Mouse (Mus musculus): ENCODE results near the gene Gabarapl1. TPM values are rescaled to one million over a fixed set of nuclear protein-coding genes. Genes with fewer than 3 reads are reported as not detected.

Gabarapl1 gene
- polyA plus RNA-seq, 1 experiment from 2014 or later = 66.3 TPM

DNA sequence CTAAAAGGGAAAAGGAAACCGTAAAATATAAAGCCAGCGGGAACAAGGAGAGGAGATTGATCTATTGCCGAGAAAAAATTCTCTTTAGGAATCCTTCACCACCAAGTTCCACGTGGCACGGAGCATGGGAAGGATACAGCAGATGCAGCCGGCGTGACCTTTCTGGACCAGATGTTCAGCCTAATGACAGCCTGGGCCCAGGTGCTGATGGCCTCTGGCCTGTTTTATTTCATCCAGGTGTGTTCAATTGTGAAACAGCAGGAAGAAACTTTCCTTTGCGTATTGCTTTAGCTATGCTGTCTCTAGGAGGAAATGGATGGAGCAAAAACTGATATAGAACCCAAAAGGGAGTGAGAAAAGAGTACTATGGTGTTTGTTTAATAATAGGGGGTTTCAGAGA, 20.1 kb upstream of the Gabarapl1 start:
- H3K27me3 ChIP-seq (replicated peaks; ENCODE audit: control insufficient read depth, insufficient read depth, low read length) = no peaks in the 10 kb centered on the region
- no peaks in the 10 kb centered on the region for H3K9me3 ChIP-seq (replicated peaks; ENCODE audit: control insufficient read depth, low read length)
- H3K4me3 ChIP-seq (ENCODE audit: low read depth, low read length) = no peak overlapping the region
- H3K36me3 ChIP-seq (ENCODE audit: control insufficient read depth, insufficient read depth, low read length) = no peaks in the 10 kb centered on the region
- 90% methylated on average over 8 of the region's 8 CpGs for WGBS
- ATAC-seq (no peak), DNase-seq (ENCODE audit: low spot score) (no peak)
- H3K9ac ChIP-seq (ENCODE audit: low read length) = no peak overlapping the region
- no peaks in the 10 kb centered on the region for H3K4me1 ChIP-seq (ENCODE audit: control insufficient read depth, insufficient read depth, low read length)
- no peak overlapping the region for H3K27ac ChIP-seq (ENCODE audit: low read depth, low read length)
- H3K4me2 ChIP-seq (ENCODE audit: low read length) = no peak overlapping the region

DNA sequence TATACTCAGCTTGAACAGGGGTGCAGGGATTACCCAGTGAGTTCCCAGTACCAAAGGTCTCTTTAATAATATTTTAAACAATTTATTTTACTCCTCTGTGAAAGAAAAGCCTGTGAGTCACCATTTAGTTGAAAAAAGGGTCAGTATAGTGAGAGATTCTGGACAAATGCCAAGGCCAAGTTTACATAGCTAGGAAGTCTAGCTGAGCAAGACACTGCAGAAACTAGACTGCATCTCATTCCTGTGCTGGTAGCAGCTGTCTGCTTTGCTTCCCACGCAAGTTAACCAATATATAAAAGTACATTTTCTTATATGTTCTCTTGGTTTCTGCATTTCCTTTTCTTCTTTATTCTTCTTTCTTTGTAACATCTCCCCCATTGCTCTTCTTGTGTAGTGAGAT, 19.6 kb upstream of the Gabarapl1 start:
- Histone ChIP-seq H3K9me3 (replicated peaks; ENCODE audit: control insufficient read depth, low read length) (no peaks in the 10 kb centered on the region), H3K9ac (ENCODE audit: low read length) (no peak overlapping the region), H3K27ac (ENCODE audit: low read depth, low read length) (no peak overlapping the region), H3K4me1 (ENCODE audit: control insufficient read depth, insufficient read depth, low read length) (no peaks in the 10 kb centered on the region), H3K36me3 (ENCODE audit: control insufficient read depth, insufficient read depth, low read length) (no peaks in the 10 kb centered on the region), H3K4me3 (ENCODE audit: low read depth, low read length) (no peak overlapping the region), H3K27me3 (replicated peaks; ENCODE audit: control insufficient read depth, insufficient read depth, low read length) (no peaks in the 10 kb centered on the region), H3K4me2 (ENCODE audit: low read length) (no peak overlapping the region)
- 72% methylated on average over 1 of the region's 1 CpGs for WGBS
- no peak for ATAC-seq
- DNase-seq (ENCODE audit: low spot score) = peak; percentile 44

GRCm38 (mm10) chr6:129514376-129514775, 18.6 kb upstream of the Gabarapl1 start:
- ATAC-seq (no peak), DNase-seq (ENCODE audit: low spot score) (no peak)
- H3K4me2 ChIP-seq (ENCODE audit: low read length) = no peak overlapping the region
- H3K36me3 ChIP-seq (ENCODE audit: control insufficient read depth, insufficient read depth, low read length) = no peaks in the 10 kb centered on the region
- H3K4me1 ChIP-seq (ENCODE audit: control insufficient read depth, insufficient read depth, low read length) = no peaks in the 10 kb centered on the region
- no peak overlapping the region for H3K27ac ChIP-seq (ENCODE audit: low read depth, low read length)
- no peaks in the 10 kb centered on the region for H3K27me3 ChIP-seq (replicated peaks; ENCODE audit: control insufficient read depth, insufficient read depth, low read length)
- 77% methylated on average over 2 of the region's 2 CpGs for WGBS
- H3K9me3 ChIP-seq (replicated peaks; ENCODE audit: control insufficient read depth, low read length) = no peaks in the 10 kb centered on the region
- no peak overlapping the region for H3K4me3 ChIP-seq (ENCODE audit: low read depth, low read length)
- H3K9ac ChIP-seq (ENCODE audit: low read length) = no peak overlapping the region

- Histone ChIP-seq H3K4me3 (ENCODE audit: low read depth, low read length) (no peak overlapping the region), H3K4me1 (ENCODE audit: control insufficient read depth, insufficient read depth, low read length) (no peaks in the 10 kb centered on the region), H3K27me3 (replicated peaks; ENCODE audit: control insufficient read depth, insufficient read depth, low read length) (no peaks in the 10 kb centered on the region), H3K4me2 (ENCODE audit: low read length) (no peak overlapping the region), H3K27ac (ENCODE audit: low read depth, low read length) (no peak overlapping the region), H3K9me3 (replicated peaks; ENCODE audit: control insufficient read depth, low read length) (no peaks in the 10 kb centered on the region), H3K9ac (ENCODE audit: low read length) (no peak overlapping the region), H3K36me3 (ENCODE audit: control insufficient read depth, insufficient read depth, low read length) (no peaks in the 10 kb centered on the region)
- no peak for DNase-seq (ENCODE audit: low spot score)
- ATAC-seq = no peak
- WGBS = 91% methylated on average over 3 of the region's 3 CpGs
Observed at GRCm38 (mm10) chr6:129515068-129515467, 17.9 kb upstream of the Gabarapl1 start.

DNA sequence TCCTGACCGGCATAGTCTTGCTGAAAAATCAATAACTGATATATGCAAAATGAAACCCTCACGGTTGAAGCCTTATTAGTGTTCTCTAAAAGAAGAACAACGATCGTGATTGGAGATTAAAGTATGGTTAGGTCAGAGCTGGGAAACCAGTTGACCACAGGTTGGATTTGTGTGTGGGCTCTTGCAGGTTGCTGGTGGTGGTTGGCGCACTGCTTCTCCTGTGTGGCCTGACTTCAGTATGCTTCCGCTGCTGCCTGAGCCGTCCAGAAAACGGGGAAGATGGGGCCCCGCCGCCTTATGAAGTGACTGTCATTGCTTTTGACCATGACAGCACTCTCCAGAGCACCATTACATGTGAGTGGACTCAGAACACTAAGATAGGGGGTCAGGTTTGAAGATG, 16.6 kb upstream of the Gabarapl1 start:
- H3K9ac ChIP-seq (ENCODE audit: low read length) = no peak overlapping the region
- ATAC-seq (no peak), DNase-seq (ENCODE audit: low spot score) (no peak)
- no peaks in the 10 kb centered on the region for H3K4me1 ChIP-seq (ENCODE audit: control insufficient read depth, insufficient read depth, low read length)
- no peak overlapping the region for H3K4me2 ChIP-seq (ENCODE audit: low read length)
- H3K4me3 ChIP-seq (ENCODE audit: low read depth, low read length) = no peak overlapping the region
- WGBS = 94% methylated on average over 10 of the region's 10 CpGs
- H3K27ac ChIP-seq (ENCODE audit: low read depth, low read length) = no peak overlapping the region
- H3K36me3 ChIP-seq (ENCODE audit: control insufficient read depth, insufficient read depth, low read length) = no peaks in the 10 kb centered on the region
- no peaks in the 10 kb centered on the region for H3K9me3 ChIP-seq (replicated peaks; ENCODE audit: control insufficient read depth, low read length)
- no peaks in the 10 kb centered on the region for H3K27me3 ChIP-seq (replicated peaks; ENCODE audit: control insufficient read depth, insufficient read depth, low read length)

DNA sequence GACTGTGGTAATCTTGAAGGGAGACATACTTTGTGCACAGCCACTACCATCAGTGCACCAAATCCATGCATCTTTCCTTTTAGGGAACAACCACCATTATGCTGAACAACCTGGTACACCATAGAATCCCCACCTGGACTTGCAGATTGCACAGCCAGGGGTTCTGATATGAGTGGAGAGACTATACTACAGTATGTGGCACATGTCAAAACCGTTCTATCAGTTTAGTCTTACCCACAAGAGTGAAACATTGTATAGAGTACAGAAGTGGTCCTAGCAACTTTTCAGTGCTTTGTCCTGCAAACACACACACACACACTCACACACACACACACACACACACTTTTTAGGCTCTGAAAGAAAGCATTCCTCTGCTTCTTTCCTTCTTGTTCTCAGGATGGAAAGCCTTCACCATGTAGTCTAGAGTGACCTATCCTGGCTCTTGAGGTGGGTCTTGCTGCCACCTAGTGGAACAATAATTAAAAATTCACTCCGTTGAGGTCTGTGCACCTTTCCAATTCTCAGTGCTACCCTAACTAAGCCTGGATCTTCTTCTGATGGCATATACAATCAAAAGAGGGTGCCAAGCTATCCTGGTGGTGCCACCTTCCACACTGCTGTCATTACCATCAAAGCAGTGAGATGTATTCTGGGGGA, 15.1 kb upstream of the Gabarapl1 start:
- Histone ChIP-seq H3K27ac (ENCODE audit: low read depth, low read length) (no peak overlapping the region), H3K9me3 (replicated peaks; ENCODE audit: control insufficient read depth, low read length) (no peaks in the 10 kb centered on the region), H3K9ac (ENCODE audit: low read length) (no peak overlapping the region), H3K4me3 (ENCODE audit: low read depth, low read length) (no peak overlapping the region), H3K4me1 (ENCODE audit: control insufficient read depth, insufficient read depth, low read length) (no peaks in the 10 kb centered on the region), H3K4me2 (ENCODE audit: low read length) (no peak overlapping the region), H3K27me3 (replicated peaks; ENCODE audit: control insufficient read depth, insufficient read depth, low read length) (no peaks in the 10 kb centered on the region), H3K36me3 (ENCODE audit: control insufficient read depth, insufficient read depth, low read length) (no peaks in the 10 kb centered on the region)
- peak; percentile 84 for ATAC-seq
- peak; percentile 70 for DNase-seq (ENCODE audit: low spot score)
- WGBS = 52% methylated on average over 2 of the region's 2 CpGs

- Histone ChIP-seq H3K4me2 (ENCODE audit: low read length) (no peak overlapping the region), H3K9me3 (replicated peaks; ENCODE audit: control insufficient read depth, low read length) (no peaks in the 10 kb centered on the region), H3K4me1 (ENCODE audit: control insufficient read depth, insufficient read depth, low read length) (no peaks in the 10 kb centered on the region), H3K27me3 (replicated peaks; ENCODE audit: control insufficient read depth, insufficient read depth, low read length) (no peaks in the 10 kb centered on the region), H3K36me3 (ENCODE audit: control insufficient read depth, insufficient read depth, low read length) (no peaks in the 10 kb centered on the region), H3K27ac (ENCODE audit: low read depth, low read length) (no peak overlapping the region), H3K9ac (ENCODE audit: low read length) (no peak overlapping the region), H3K4me3 (ENCODE audit: low read depth, low read length) (no peak overlapping the region)
- no peak for DNase-seq (ENCODE audit: low spot score)
- no peak for ATAC-seq
Observed at GRCm38 (mm10) chr6:129526069-129526468, 6.9 kb upstream of the Gabarapl1 start.

DNA sequence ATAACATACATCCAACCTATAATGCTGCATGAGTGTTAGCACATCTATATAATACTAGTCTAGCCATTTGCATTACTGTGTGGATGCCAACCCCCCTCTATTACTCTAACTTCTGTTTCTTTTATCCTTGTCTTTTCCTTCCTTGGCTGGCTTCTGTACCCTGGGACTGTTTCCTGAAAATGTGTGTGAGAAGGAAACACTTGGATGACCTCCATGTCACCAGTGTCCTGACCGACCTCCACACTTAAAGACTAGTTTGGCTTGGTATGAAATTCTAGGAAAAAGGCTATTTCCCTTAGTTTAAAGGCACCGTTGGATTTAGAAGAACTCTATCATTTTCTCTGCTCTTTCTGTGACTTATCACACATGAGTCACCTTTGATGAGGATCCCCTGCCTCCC, 5.5 kb upstream of the Gabarapl1 start:
- DNase-seq (ENCODE audit: low spot score) (no peak), ATAC-seq (no peak)
- H3K9ac ChIP-seq (ENCODE audit: low read length) = no peak overlapping the region
- no peaks in the 10 kb centered on the region for H3K27me3 ChIP-seq (replicated peaks; ENCODE audit: control insufficient read depth, insufficient read depth, low read length)
- no peak overlapping the region for H3K4me2 ChIP-seq (ENCODE audit: low read length)
- H3K27ac ChIP-seq (ENCODE audit: low read depth, low read length) = no peak overlapping the region
- peaks cover 3% of the 10 kb centered on the region; the same call in 1 of the 2 replicates for H3K4me1 ChIP-seq (ENCODE audit: control insufficient read depth, insufficient read depth, low read length)
- H3K4me3 ChIP-seq (ENCODE audit: low read depth, low read length) = no peak overlapping the region
- WGBS = 90% methylated on average over 2 of the region's 2 CpGs
- H3K36me3 ChIP-seq (ENCODE audit: control insufficient read depth, insufficient read depth, low read length) = no peaks in the 10 kb centered on the region
- no peaks in the 10 kb centered on the region for H3K9me3 ChIP-seq (replicated peaks; ENCODE audit: control insufficient read depth, low read length)

DNA sequence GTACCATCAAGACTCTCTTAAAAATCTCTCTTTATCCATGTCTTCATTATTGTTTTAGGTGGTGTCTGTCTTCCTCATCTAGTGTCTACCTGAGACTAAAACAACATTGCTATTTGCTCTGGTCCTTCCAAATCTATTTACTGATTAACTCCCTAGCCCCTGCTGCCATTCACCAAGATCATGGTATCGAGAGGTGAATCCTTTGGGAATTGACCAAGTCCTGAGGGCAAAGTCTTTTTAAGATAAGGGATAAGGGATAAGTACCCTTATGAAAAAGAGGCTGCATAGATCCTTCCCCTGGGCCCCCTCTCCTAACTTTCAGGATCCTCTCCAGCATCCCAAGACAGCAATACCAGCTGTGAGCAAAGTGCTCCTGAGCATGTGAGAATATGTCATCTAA, 3.4 kb upstream of the Gabarapl1 start:
- no peak overlapping the region for H3K9ac ChIP-seq (ENCODE audit: low read length)

More for the DNA sequence above, 3.4 kb upstream of the Gabarapl1 start:
- no peak for DNase-seq (ENCODE audit: low spot score)
- H3K4me2 ChIP-seq (ENCODE audit: low read length) = no peak overlapping the region
- WGBS = 91% methylated on average over 1 of the region's 1 CpGs
- no peaks in the 10 kb centered on the region for H3K27me3 ChIP-seq (replicated peaks; ENCODE audit: control insufficient read depth, insufficient read depth, low read length)
- H3K4me3 ChIP-seq (ENCODE audit: low read depth, low read length) = no peak overlapping the region
- no peak overlapping the region for H3K27ac ChIP-seq (ENCODE audit: low read depth, low read length)
- H3K9me3 ChIP-seq (replicated peaks; ENCODE audit: control insufficient read depth, low read length) = no peaks in the 10 kb centered on the region
- no peaks in the 10 kb centered on the region for H3K36me3 ChIP-seq (ENCODE audit: control insufficient read depth, insufficient read depth, low read length)
- no peak for ATAC-seq
- peaks cover 5% of the 10 kb centered on the region for H3K4me1 ChIP-seq (ENCODE audit: control insufficient read depth, insufficient read depth, low read length)
